Mouse (Mus musculus): ENCODE measurements around the gene Fscn1. TPM values are rescaled to one million over a fixed set of nuclear protein-coding genes. Genes with fewer than 3 reads are reported as not detected.

The Fscn1 gene
- 100 to 1,000 TPM; 310 to 396 TPM for total RNA-seq (2021)

- intact Hi-C loops (cut with DNase I), result loop anchor here (10.0 kb wide), 1 partner anchor 305 kb away; no protein-coding TSS in a partner anchor
- DNase-seq (ENCODE audit: low spot score in 2 of 2), result peak; percentile 91 to 93
These were observed at the start of gene Fscn1 for GRCm38 (mm10) chr5:142959576-142960556. TSS of gene Fscn1 (plus strand) at chr5:142960343.

GRCm38 (mm10) chr5:142911629-142912028 is 48.5 kb upstream of the Fscn1 start:
- no peak for DNase-seq (ENCODE audit: low spot score in 2 of 2)
- intact Hi-C loops (cut with DNase I), result no loop called here

- intact Hi-C loops (cut with DNase I), result no loop called here
- no peak for DNase-seq (ENCODE audit: low spot score in 2 of 2)
These were observed 47.8 kb upstream of the Fscn1 start for GRCm38 (mm10) chr5:142912320-142912719.

GRCm38 (mm10) chr5:142912739-142913138 is 47.4 kb upstream of the Fscn1 start:
- DNase-seq (ENCODE audit: low spot score in 2 of 2), result no peak
- intact Hi-C loops (cut with DNase I), result no loop called here

GRCm38 (mm10) chr5:142915231-142915630 is 44.9 kb upstream of the Fscn1 start:
- no peak for DNase-seq (ENCODE audit: low spot score in 2 of 2)
- intact Hi-C loops (cut with DNase I), result no loop called here

- intact Hi-C loops (cut with DNase I), result no loop called here
- DNase-seq (ENCODE audit: low spot score in 2 of 2), result no peak
These were observed 43.5 kb upstream of the Fscn1 start for GRCm38 (mm10) chr5:142916593-142916992.

- intact Hi-C loops (cut with DNase I), result no loop called here
These were observed 42.7 kb upstream of the Fscn1 start for GRCm38 (mm10) chr5:142917402-142917801.

GRCm38 (mm10) chr5:142920311-142921073 is 39.7 kb upstream of the Fscn1 start:
- intact Hi-C loops (cut with DNase I), result no loop called here

More at GRCm38 (mm10) chr5:142917402-142917801, 42.7 kb upstream of the Fscn1 start:
- DNase-seq (ENCODE audit: low spot score in 2 of 2), result no peak

GRCm38 (mm10) chr5:142921074-142921459 is 39.1 kb upstream of the Fscn1 start:
- intact Hi-C loops (cut with DNase I), result no loop called here
- no peak for DNase-seq (ENCODE audit: low spot score in 2 of 2)

More at GRCm38 (mm10) chr5:142920311-142921073, 39.7 kb upstream of the Fscn1 start:
- no peak for DNase-seq (ENCODE audit: low spot score in 2 of 2)

GRCm38 (mm10) chr5:142922251-142922650 is 37.9 kb upstream of the Fscn1 start:
- DNase-seq (ENCODE audit: low spot score in 2 of 2), result no peak
- intact Hi-C loops (cut with DNase I), result no loop called here

- intact Hi-C loops (cut with DNase I), result no loop called here
- DNase-seq (ENCODE audit: low spot score in 2 of 2), result no peak
These were observed 36.4 kb upstream of the Fscn1 start for GRCm38 (mm10) chr5:142923781-142924180.

GRCm38 (mm10) chr5:142924336-142924959 is 35.7 kb upstream of the Fscn1 start:
- no peak for DNase-seq (ENCODE audit: low spot score in 2 of 2)
- intact Hi-C loops (cut with DNase I), result no loop called here

- intact Hi-C loops (cut with DNase I), result no loop called here
- DNase-seq (ENCODE audit: low spot score in 2 of 2), result no peak
These were observed 33.8 kb upstream of the Fscn1 start for GRCm38 (mm10) chr5:142926204-142926939.

GRCm38 (mm10) chr5:142926940-142927228 is 33.3 kb upstream of the Fscn1 start:
- DNase-seq (ENCODE audit: low spot score in 2 of 2), result no peak
- intact Hi-C loops (cut with DNase I), result no loop called here

GRCm38 (mm10) chr5:142927341-142927930 is 32.7 kb upstream of the Fscn1 start:
- intact Hi-C loops (cut with DNase I), result no loop called here
- DNase-seq (ENCODE audit: low spot score in 2 of 2), result no peak

GRCm38 (mm10) chr5:142928749-142929399 is 31.3 kb upstream of the Fscn1 start:
- intact Hi-C loops (cut with DNase I), result loop anchor here (1.0 kb wide), 1 partner anchor 24 kb away; no protein-coding TSS in a partner anchor
- DNase-seq (ENCODE audit: low spot score in 2 of 2), result peak; percentile 75 to 77

- DNase-seq (ENCODE audit: low spot score in 2 of 2), result no peak
- intact Hi-C loops (cut with DNase I), result loop anchor here (1.0 kb wide), 1 partner anchor 24 kb away; no protein-coding TSS in a partner anchor
These were observed 30.8 kb upstream of the Fscn1 start for GRCm38 (mm10) chr5:142929400-142929752.

- intact Hi-C loops (cut with DNase I), result no loop called here
- no peak for DNase-seq (ENCODE audit: low spot score in 2 of 2)
These were observed 28.9 kb upstream of the Fscn1 start for GRCm38 (mm10) chr5:142931241-142931745.
